Mouse (Mus musculus) right cerebral cortex, postnatal 36 days (tissue): ENCODE data around the gene Clec2d.
"Not testable (repeated sequence)": the region's sequence is repeated elsewhere in the genome, so short reads cannot be mapped to it uniquely, and the experiment has no call there.

Source experiments
- DNase-seq, 2 experiments: peaks; one replicate each; pipeline ENCODE4 v3.0.0; 2022; ENCODE audit warnings: low spot score in 2 of 2, mixed read lengths in 1 of 2

Gene Clec2d

GRCm38 (mm10) chr6:129180403-129181169 is at the start of gene Clec2d:
Gene Clec2d, plus strand, starts transcription at chr6:129180615.
- peak; percentile 6 to 25 for DNase-seq

- no peak for DNase-seq
Measured at GRCm38 (mm10) chr6:129132604-129133341, 47.6 kb upstream of the Clec2d start.

- DNase-seq: no peak
Measured at GRCm38 (mm10) chr6:129146812-129147211, 33.6 kb upstream of the Clec2d start.

GRCm38 (mm10) chr6:129160103-129160502 is 20.3 kb upstream of the Clec2d start:
- DNase-seq: no peak

GRCm38 (mm10) chr6:129161136-129161535 is 19.3 kb upstream of the Clec2d start:
- no peak for DNase-seq

- no peak for DNase-seq
Measured at GRCm38 (mm10) chr6:129161951-129162350, 18.5 kb upstream of the Clec2d start.

- DNase-seq: no peak
Measured at GRCm38 (mm10) chr6:129162587-129163159, 17.7 kb upstream of the Clec2d start.

GRCm38 (mm10) chr6:129163606-129164005 is 16.8 kb upstream of the Clec2d start:
- no peak for DNase-seq

GRCm38 (mm10) chr6:129170925-129171324 is 9.5 kb upstream of the Clec2d start:
- DNase-seq: no peak

- no peak for DNase-seq
Measured at GRCm38 (mm10) chr6:129171675-129172074, 8.7 kb upstream of the Clec2d start.

- DNase-seq: no peak
Measured at GRCm38 (mm10) chr6:129174836-129175235, 5.6 kb upstream of the Clec2d start.

- no peak for DNase-seq
Measured at GRCm38 (mm10) chr6:129175612-129176011, 4.8 kb upstream of the Clec2d start.

GRCm38 (mm10) chr6:129176621-129177020 is 3.8 kb upstream of the Clec2d start:
- no peak for DNase-seq

GRCm38 (mm10) chr6:129179281-129179680 is 1.1 kb upstream of the Clec2d start:
- DNase-seq: no peak

- not testable (repeated sequence) for DNase-seq
Measured at GRCm38 (mm10) chr6:129179831-129180230, 584 bp upstream of the Clec2d start.

- no peak for DNase-seq
Measured at GRCm38 (mm10) chr6:129181249-129181648, 834 bp downstream of the Clec2d start.

- DNase-seq: no peak
Measured at GRCm38 (mm10) chr6:129181683-129182082, 1.3 kb downstream of the Clec2d start.

- no peak for DNase-seq
Measured at GRCm38 (mm10) chr6:129182518-129182917, 2.1 kb downstream of the Clec2d start.

GRCm38 (mm10) chr6:129184001-129184400 is 3.6 kb downstream of the Clec2d start:
- not testable (repeated sequence) for DNase-seq

GRCm38 (mm10) chr6:129184788-129185187 is 4.4 kb downstream of the Clec2d start:
- no peak for DNase-seq

GRCm38 (mm10) chr6:129186022-129186421 is 5.6 kb downstream of the Clec2d start:
- DNase-seq: no peak

GRCm38 (mm10) chr6:129186457-129187199 is 6.2 kb downstream of the Clec2d start:
- no peak for DNase-seq
